Mouse (Mus musculus) kidney, postnatal 0 days (tissue): ENCODE results near the gene Sec61b. TPM values are rescaled to one million over a fixed set of nuclear protein-coding genes. Genes with fewer than 3 reads are reported as not detected.

ENCODE experiments used
- ATAC-seq: fragments of 200-750 bp; cut with Nextera tagmentation; replicated peaks from 2 replicates; pipeline ENCODE4 v1.8.0; 2017; ENCODE audit warnings: low read depth, moderate number of reproducible peaks, moderate TSS enrichment, moderate library complexity; ENCODE audit not compliant: low FRiP score
- DNase-seq: peaks from one replicate; pipeline ENCODE4 v3.0.0-alpha.2; 2016; ENCODE audit warnings: low spot score
- H3K27ac ChIP-seq: fragments of 300-500 bp; sonication (generic); 2 replicates; pipeline ENCODE4 v1.5.1; 2014; ENCODE audit warnings: mild to moderate bottlenecking
- H3K27me3 ChIP-seq: fragments of 300-500 bp; sonication (generic); 2 replicates; pipeline ENCODE4 v1.6.1; 2014; ENCODE audit warnings: low read length, mixed read lengths; ENCODE audit not compliant: insufficient read depth
- H3K36me3 ChIP-seq: fragments of 300-500 bp; sonication (generic); 2 replicates; pipeline ENCODE4 v1.6.1; 2014; ENCODE audit warnings: low read length, mixed read lengths; ENCODE audit not compliant: insufficient read depth
- H3K4me1 ChIP-seq: fragments of 300-500 bp; sonication (generic); replicated peaks from 2 replicates; pipeline ENCODE4 v1.6.1; 2014; ENCODE audit warnings: antibody characterized with exemption, low read length, mixed read lengths; ENCODE audit not compliant: insufficient read depth
- H3K4me2 ChIP-seq: fragments of 300-500 bp; sonication (generic); 2 replicates; pipeline ENCODE4 v1.6.1; 2014; ENCODE audit warnings: mild to moderate bottlenecking, low read length, moderate library complexity, mixed read lengths
- H3K4me3 ChIP-seq: fragments of 300-500 bp; sonication (generic); replicated peaks from 2 replicates; pipeline ENCODE4 v1.5.1; 2014; ENCODE audit warnings: low read depth, low read length
- H3K9ac ChIP-seq: fragments of 300-500 bp; sonication (generic); 2 replicates; pipeline ENCODE4 v1.6.1; 2014; ENCODE audit warnings: low read depth, low read length
- H3K9me3 ChIP-seq: fragments of 300-500 bp; sonication (generic); replicated peaks from 2 replicates; pipeline ENCODE4 v1.6.1; 2016; ENCODE audit warnings: low read length, inconsistent platforms, mixed read lengths
- CTCF ChIP-seq: IDR thresholded peaks from 2 replicates; pipeline ENCODE4 v1.5.1; 2016; ENCODE audit warnings: antibody characterized with exemption, low read depth, mild to moderate bottlenecking, moderate library complexity
- WGBS: fragments of 180-500 bp; shearing (Covaris S2); extraction: QIAGEN DNeasy Blood & Tissue Kit; methylation state at CpG from one replicate; pipeline ENCODE4 v1.1.7; 2014; 5-methylcytosine and 5-hydroxymethylcytosine counted together
- polyA plus RNA-seq: library from polyadenylated mRNA; unstranded; fragments of >200 nt; fragmentation: Nextera tagmentation; extraction: Ambion mirVana; gene quantifications from 2 replicates; pipeline ENCODE4 v1.2.1, GENCODE M21; 2015

Sec61b gene
- 421 and 445 TPM in 2 replicates for polyA plus RNA-seq

DNA sequence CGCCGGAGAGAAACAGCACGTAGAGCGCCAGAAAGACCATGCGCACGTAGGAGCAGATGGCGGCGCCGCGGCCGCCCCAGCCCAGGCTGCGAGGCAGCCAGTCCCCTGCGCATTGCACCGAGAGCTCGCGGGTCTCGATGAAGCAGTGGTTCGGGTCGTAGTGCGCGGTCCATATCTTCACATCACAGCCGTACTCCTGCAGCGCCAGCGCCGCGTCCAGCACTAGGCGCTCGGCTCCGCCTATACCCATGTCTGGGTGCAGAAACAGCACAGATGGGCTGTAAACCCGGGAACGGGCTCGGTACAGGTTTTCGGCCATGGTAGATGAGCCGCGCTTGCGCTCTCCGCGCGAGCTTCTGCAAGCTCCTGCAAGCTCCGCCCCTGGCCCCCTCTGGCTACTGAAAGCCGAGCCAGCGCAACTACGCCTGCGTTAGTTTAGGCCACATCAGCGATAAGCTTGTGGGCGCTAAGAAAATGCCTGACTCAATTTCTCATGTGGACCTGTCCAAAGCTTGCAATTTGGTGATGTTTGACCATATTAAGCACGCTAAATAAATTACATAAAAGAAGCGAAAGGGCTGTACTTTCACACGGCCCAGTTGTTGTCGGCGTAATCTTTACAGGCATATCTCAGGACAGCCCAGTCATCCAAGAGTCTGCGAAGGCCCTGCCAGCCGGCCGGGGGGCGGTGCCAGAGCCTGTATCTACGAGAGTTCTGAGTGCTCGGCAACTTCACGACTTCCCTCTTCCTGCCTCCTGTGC is at the start of gene Sec61b, which contains the start of gene Alg2:
TSS of gene Sec61b (plus strand) at position 691 of the 762 bp plus-strand sequence.
TSS of gene Alg2 (minus strand) at position 366 of the 762 bp plus-strand sequence.
- Histone ChIP-seq H3K4me3 (peak within 1 kb of the TSS; percentile 85), H3K27ac (peak within 1 kb of the TSS; percentile 96), H3K9me3 (no peaks in the 10 kb centered on the region), H3K36me3 (peaks cover 35% of the 10 kb centered on the region), H3K27me3 (no peaks in the 10 kb centered on the region), H3K4me2 (peak within 1 kb of the TSS; percentile 76), H3K9ac (peak within 1 kb of the TSS; percentile 87), H3K4me1 (peaks cover 7% of the 10 kb centered on the region; the same call in 1 of the 2 replicates)
- ATAC-seq (peak; percentile 97), DNase-seq (peak; percentile 99)
- WGBS: under 1% methylated on average over 58 of the region's 58 CpGs
- no peak for TF ChIP-seq CTCF

DNA sequence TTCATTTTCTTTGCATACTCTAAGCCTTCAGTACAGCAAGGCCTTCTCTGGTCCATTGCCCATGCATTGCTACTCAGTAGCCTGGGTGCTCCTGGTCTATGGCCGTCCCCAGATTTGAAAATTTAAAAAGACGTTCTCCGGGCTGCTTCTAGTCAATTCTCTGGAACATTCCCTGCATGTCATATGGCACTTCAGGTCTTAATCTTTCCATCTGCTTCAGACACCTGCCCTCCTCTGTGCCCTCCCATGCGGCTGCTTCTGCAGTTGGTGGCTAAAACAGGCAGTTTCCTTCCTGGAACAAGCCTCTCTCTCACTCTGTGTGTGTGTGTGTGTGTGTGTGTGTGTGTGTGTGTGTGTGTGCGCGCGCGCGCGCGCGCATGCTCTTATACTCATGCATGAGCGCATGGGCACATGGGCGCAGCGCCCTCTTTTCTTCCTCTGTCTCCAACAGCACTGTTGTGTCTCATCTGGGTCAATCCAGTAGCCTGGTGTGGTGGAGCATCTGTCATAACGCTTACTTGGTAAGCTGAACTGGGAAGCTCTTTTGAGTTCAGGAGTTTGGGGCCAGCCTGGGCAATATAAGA is 49.1 kb upstream of the Sec61b start:
- no peaks in the 10 kb centered on the region for H3K27me3 ChIP-seq
- no peak overlapping the region for H3K4me3 ChIP-seq
- H3K27ac ChIP-seq: no peak overlapping the region
- no peaks in the 10 kb centered on the region for H3K9me3 ChIP-seq
- no peaks in the 10 kb centered on the region for H3K36me3 ChIP-seq
- DNase-seq: no peak
- H3K4me2 ChIP-seq: no peak overlapping the region
- 76% methylated on average over 16 of the region's 16 CpGs for WGBS
- H3K9ac ChIP-seq: no peak overlapping the region
- no peaks in the 10 kb centered on the region for H3K4me1 ChIP-seq
- no peak for ATAC-seq
- no peak for TF ChIP-seq CTCF

DNA sequence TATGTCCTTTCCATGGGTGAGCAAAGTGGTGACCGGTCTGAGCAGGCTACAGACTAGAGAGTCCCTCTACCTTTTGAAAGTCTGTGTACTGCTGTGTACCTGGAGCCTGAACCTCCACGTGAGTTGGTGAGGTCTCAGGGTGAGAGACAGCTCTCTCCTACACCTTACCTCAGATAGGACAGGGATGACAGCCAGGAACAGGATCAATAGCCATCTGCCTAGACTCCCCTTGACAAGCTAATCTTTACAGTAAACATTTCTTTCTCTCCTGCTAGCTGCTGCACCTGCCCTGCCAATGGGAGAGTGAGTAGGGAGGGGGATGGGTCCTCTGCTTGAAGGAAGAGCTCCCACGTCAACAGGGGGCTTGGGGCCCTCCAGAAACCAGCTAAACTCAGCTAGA is 46.9 kb upstream of the Sec61b start:
- Histone ChIP-seq H3K36me3 (no peaks in the 10 kb centered on the region), H3K4me3 (no peak overlapping the region), H3K27ac (no peak overlapping the region), H3K9me3 (no peaks in the 10 kb centered on the region), H3K4me1 (no peaks in the 10 kb centered on the region), H3K9ac (no peak overlapping the region), H3K4me2 (no peak overlapping the region), H3K27me3 (no peaks in the 10 kb centered on the region)
- no peak for ATAC-seq
- DNase-seq: no peak
- WGBS: 68% methylated on average over 3 of the region's 3 CpGs
- TF ChIP-seq CTCF: no peak

DNA sequence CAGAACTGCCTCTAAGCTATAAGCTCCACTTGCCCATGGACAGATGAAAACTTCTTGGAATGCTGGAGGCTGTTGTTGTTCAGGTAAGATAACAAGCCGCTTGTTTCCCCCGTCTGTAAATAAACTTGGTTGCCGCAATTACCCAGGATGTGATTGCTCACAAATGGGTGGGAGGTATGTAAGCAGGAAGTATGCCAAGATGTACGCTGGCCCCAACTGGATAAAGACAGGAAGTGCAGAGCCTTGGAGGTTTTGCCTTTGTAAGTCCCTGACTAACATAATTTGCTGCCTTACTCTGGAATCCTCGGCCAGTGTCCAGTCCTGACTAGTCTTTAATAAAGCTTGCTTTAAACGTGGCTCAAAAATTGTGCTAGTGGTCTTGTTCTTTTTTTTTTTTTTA is 43.9 kb upstream of the Sec61b start:
- TF ChIP-seq CTCF: no peak

DNA sequence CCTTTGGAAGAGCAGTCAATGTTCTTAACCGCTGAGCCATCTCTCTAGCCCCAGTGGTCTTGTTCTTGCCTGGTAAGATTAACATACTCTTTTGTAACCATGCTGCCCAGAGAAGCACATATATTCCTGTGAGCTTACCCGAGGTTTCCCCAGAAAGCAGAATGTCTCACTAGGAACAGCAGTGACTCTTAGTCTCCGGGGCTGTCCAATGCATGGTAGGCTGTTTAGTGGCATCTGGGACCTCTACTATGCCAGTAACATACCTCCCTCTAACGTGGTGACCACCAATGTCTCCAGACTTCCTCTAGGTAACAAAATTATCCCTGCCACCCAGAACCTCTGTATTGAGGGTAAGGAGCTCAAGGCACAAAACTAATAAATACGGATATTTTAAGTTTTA is 43.4 kb upstream of the Sec61b start:
- ATAC-seq (no peak), DNase-seq (no peak)
- no peak overlapping the region for H3K9ac ChIP-seq
- 88% methylated on average over 5 of the region's 5 CpGs for WGBS
- no peak overlapping the region for H3K4me3 ChIP-seq
- no peaks in the 10 kb centered on the region for H3K36me3 ChIP-seq
- H3K9me3 ChIP-seq: no peaks in the 10 kb centered on the region
- H3K27ac ChIP-seq: no peak overlapping the region
- no peak overlapping the region for H3K4me2 ChIP-seq
- H3K4me1 ChIP-seq: no peaks in the 10 kb centered on the region
- no peak for TF ChIP-seq CTCF
- no peaks in the 10 kb centered on the region for H3K27me3 ChIP-seq

More for the DNA sequence above, 43.9 kb upstream of the Sec61b start:
- no peaks in the 10 kb centered on the region for H3K36me3 ChIP-seq
- H3K4me1 ChIP-seq: no peaks in the 10 kb centered on the region
- H3K4me2 ChIP-seq: no peak overlapping the region
- ATAC-seq (no peak), DNase-seq (peak; percentile 41)
- H3K27ac ChIP-seq: no peak overlapping the region
- no peak overlapping the region for H3K9ac ChIP-seq
- H3K27me3 ChIP-seq: no peaks in the 10 kb centered on the region
- H3K4me3 ChIP-seq: no peak overlapping the region
- 32% methylated on average over 6 of the region's 6 CpGs for WGBS
- no peaks in the 10 kb centered on the region for H3K9me3 ChIP-seq

DNA sequence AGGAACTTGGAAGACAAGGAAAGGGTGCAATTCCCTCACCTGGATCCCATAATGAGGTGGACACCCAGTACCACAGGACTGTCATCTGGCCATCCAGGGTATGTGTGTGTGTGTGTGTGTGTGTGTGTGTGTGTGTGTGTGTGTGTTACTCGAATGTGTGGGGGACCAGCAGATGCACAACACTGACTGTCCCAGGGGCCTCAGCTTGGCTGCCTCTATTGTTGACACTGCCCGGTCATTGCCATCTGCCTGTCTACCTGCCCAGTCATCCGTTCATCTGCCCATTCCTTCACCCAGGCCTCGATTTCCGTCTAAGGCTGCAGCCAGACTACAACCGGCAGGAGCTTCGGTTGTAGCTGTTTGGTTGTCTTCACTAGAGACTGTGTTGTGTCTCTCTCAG is 41.7 kb upstream of the Sec61b start:
- Histone ChIP-seq H3K4me3 (no peak overlapping the region), H3K27ac (no peak overlapping the region), H3K9me3 (no peaks in the 10 kb centered on the region), H3K4me1 (no peaks in the 10 kb centered on the region; the same call in 1 of the 2 replicates), H3K4me2 (no peak overlapping the region), H3K36me3 (no peaks in the 10 kb centered on the region), H3K27me3 (no peaks in the 10 kb centered on the region), H3K9ac (no peak overlapping the region)
- TF ChIP-seq CTCF: no peak
- 63% methylated on average over 7 of the region's 7 CpGs for WGBS
- DNase-seq (no peak), ATAC-seq (no peak)
